Mouse (Mus musculus): Measurements from ENCODE around the gene Intu. TPM values are rescaled to one million over a fixed set of nuclear protein-coding genes. Genes with fewer than 3 reads are reported as not detected.
A peak's percentile ranks its signal among the peaks of the same experiment; 100 is the strongest.

The Intu gene
- polyA plus RNA-seq, 1 experiment from 2014 or later: 2.6 TPM

- ATAC-seq (replicated peaks; ENCODE audit: insufficient number of reproducible peaks, insufficient read depth, low FRiP score, low read depth): no peak
- Histone ChIP-seq H3K9ac (no peak overlapping the region), H3K9me3 (replicated peaks) (no peaks in the 10 kb centered on the region), H3K4me3 (no peak overlapping the region), H3K4me2 (no peak overlapping the region), H3K36me3 (no peaks in the 10 kb centered on the region), H3K27ac (no peak overlapping the region), H3K27me3 (no peaks in the 10 kb centered on the region), H3K4me1 (replicated peaks) (no peaks in the 10 kb centered on the region)
- WGBS: 41% methylated on average over 1 of the region's 1 CpGs
Observed at GRCm38 (mm10) chr3:40716056-40716455, 185.0 kb downstream of the Intu start.

- 62% methylated on average over 3 of the region's 3 CpGs for WGBS
- H3K9me3 ChIP-seq (replicated peaks): no peaks in the 10 kb centered on the region
- H3K4me3 ChIP-seq: no peak overlapping the region
- no peaks in the 10 kb centered on the region for H3K36me3 ChIP-seq
- no peaks in the 10 kb centered on the region for H3K27me3 ChIP-seq
- H3K4me2 ChIP-seq: no peak overlapping the region
- no peaks in the 10 kb centered on the region for H3K4me1 ChIP-seq (replicated peaks)
- H3K9ac ChIP-seq: no peak overlapping the region
- ATAC-seq (replicated peaks; ENCODE audit: insufficient number of reproducible peaks, insufficient read depth, low FRiP score, low read depth): no peak
- H3K27ac ChIP-seq: no peak overlapping the region
Observed at GRCm38 (mm10) chr3:40719022-40719421, 187.9 kb downstream of the Intu start.

GRCm38 (mm10) chr3:40738381-40738912 is 207.4 kb downstream of the Intu start:
- no peaks in the 10 kb centered on the region for H3K4me1 ChIP-seq (replicated peaks)
- H3K9me3 ChIP-seq (replicated peaks): no peaks in the 10 kb centered on the region
- H3K36me3 ChIP-seq: no peaks in the 10 kb centered on the region
- no peaks in the 10 kb centered on the region for H3K27me3 ChIP-seq
- no peak overlapping the region for H3K4me3 ChIP-seq
- 59% methylated on average over 6 of the region's 6 CpGs for WGBS
- no peak overlapping the region for H3K27ac ChIP-seq
- H3K4me2 ChIP-seq: no peak overlapping the region
- ATAC-seq (replicated peaks; ENCODE audit: insufficient number of reproducible peaks, insufficient read depth, low FRiP score, low read depth): no peak
- H3K9ac ChIP-seq: no peak overlapping the region

- ATAC-seq (replicated peaks; ENCODE audit: insufficient number of reproducible peaks, insufficient read depth, low FRiP score, low read depth): no peak; the same call in 1 of the 2 replicates
- Histone ChIP-seq H3K4me1 (replicated peaks) (peaks cover 9% of the 10 kb centered on the region), H3K36me3 (no peaks in the 10 kb centered on the region), H3K9ac (peak within 1 kb of the TSS; percentile 80), H3K4me3 (peak within 1 kb of the TSS; percentile 91), H3K9me3 (replicated peaks) (no peaks in the 10 kb centered on the region), H3K27me3 (no peaks in the 10 kb centered on the region), H3K27ac (peak within 1 kb of the TSS; percentile 73), H3K4me2 (peak within 1 kb of the TSS; percentile 93)
- 32% methylated on average over 16 of the region's 16 CpGs for WGBS
Observed at GRCm38 (mm10) chr3:40744024-40744835, 213.1 kb downstream of the Intu start, which contains the start of gene Hspa4l. TSS of gene Hspa4l (plus strand) at chr3:40744495.

GRCm38 (mm10) chr3:40744836-40745660 is 214.0 kb downstream of the Intu start:
- H3K9ac ChIP-seq: peak overlapping the region; percentile 80
- WGBS: under 1% methylated on average over 63 of the region's 93 CpGs
- H3K4me1 ChIP-seq (replicated peaks): peaks cover 9% of the 10 kb centered on the region
- H3K4me2 ChIP-seq: peak overlapping the region; percentile 93
- peak overlapping the region; percentile 91 for H3K4me3 ChIP-seq
- ATAC-seq (replicated peaks; ENCODE audit: insufficient number of reproducible peaks, insufficient read depth, low FRiP score, low read depth): peak; percentile 93
- no peaks in the 10 kb centered on the region for H3K27me3 ChIP-seq
- H3K27ac ChIP-seq: peak overlapping the region; percentile 73
- H3K9me3 ChIP-seq (replicated peaks): no peaks in the 10 kb centered on the region
- no peaks in the 10 kb centered on the region for H3K36me3 ChIP-seq

GRCm38 (mm10) chr3:40745661-40746547 is 214.8 kb downstream of the Intu start:
- Histone ChIP-seq H3K9ac (peak overlapping the region; percentile 80), H3K9me3 (replicated peaks) (no peaks in the 10 kb centered on the region), H3K27ac (peak overlapping the region; percentile 73), H3K36me3 (no peaks in the 10 kb centered on the region), H3K4me2 (peak overlapping the region; percentile 93), H3K4me1 (replicated peaks) (peaks cover 9% of the 10 kb centered on the region), H3K27me3 (no peaks in the 10 kb centered on the region), H3K4me3 (peak overlapping the region; percentile 91)
- ATAC-seq (replicated peaks; ENCODE audit: insufficient number of reproducible peaks, insufficient read depth, low FRiP score, low read depth): no peak; the same call in none of the 2 replicates
- 2% methylated on average over 37 of the region's 37 CpGs for WGBS

Small RNAs within 50 kb of the gene (microRNA-seq; reads per million reads assigned to microRNA genes)
- not detected for gene Gm23810

Other genes starting within 250 kb of the Intu start
- 0.81 and 0.85 TPM in 2 replicates for gene Slc25a31, start 177.6 kb downstream of the Intu start, polyA plus RNA-seq (2015; fragmentation: Nextera tagmentation; extraction: Ambion mirVana)
- gene Hspa4l, start 213.2 kb downstream of the Intu start, polyA plus RNA-seq (2015; fragmentation: Nextera tagmentation; extraction: Ambion mirVana): 29.2 and 34.9 TPM in 2 replicates